Mouse (Mus musculus): ENCODE results near the gene Hbb-bh2. TPM values are rescaled to one million over a fixed set of nuclear protein-coding genes. Genes with fewer than 3 reads are reported as not detected.

Gene Hbb-bh2
- total and polyA plus RNA-seq, 3 experiments = not detected

DNA sequence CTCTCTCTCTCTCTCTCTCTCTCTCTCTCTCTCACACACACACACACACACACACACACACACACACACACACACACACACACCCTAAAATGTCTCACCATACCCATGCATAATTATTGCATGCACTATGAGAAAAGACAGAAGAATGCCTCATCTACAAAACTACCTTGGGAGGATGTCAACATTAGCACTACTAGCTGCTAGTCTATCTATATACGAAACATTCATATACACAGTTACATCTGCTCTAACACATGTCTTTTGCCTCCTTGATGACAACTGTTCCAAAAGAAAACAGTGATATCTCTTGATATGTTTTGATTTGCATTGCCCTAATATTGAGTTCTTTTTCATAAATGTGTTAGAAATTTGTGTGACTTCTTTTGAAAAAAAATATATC lies 30.0 kb downstream of the Hbb-bh2 start:
- Histone ChIP-seq H3K4me2 (ENCODE audit: insufficient read depth, low read depth, poor library complexity, severe bottlenecking) (no peak overlapping the region), H3K36me3 (replicated peaks in 1 of 2; ENCODE audit: control insufficient read depth in 1 of 2, insufficient read depth in 1 of 2, low read length in 1 of 2) (no peaks in the 10 kb centered on the region), H3K4me3 (replicated peaks in 1 of 3; ENCODE audit: low read depth in 2 of 3, low read length in 2 of 3, poor library complexity in 1 of 3) (no peak overlapping the region), H3K79me2 (replicated peaks; ENCODE audit: control insufficient read depth, extremely low read depth, insufficient read depth, poor library complexity, severe bottlenecking) (no peaks in the 10 kb centered on the region), H3K9ac (ENCODE audit: insufficient read depth, low read depth) (no peak overlapping the region), H3K9me3 (replicated peaks; ENCODE audit: low read length) (no peaks in the 10 kb centered on the region), H3K27me3 (replicated peaks) (no peaks in the 10 kb centered on the region), H3K4me1 (ENCODE audit: control insufficient read depth in 1 of 2, insufficient read depth in 2 of 2) (peaks cover 2 to 50% of the 10 kb centered on the region in 2 experiments; a peak in 3 of 4 replicates), H3K27ac (ENCODE audit: insufficient read depth, low read depth) (no peak overlapping the region)
- no peak for DNase-seq (ENCODE audit: extremely low read depth)
- no peak for TF ChIP-seq CHD2 (IDR thresholded peaks at IDR 0.05; ENCODE audit: low read length)
- TF ChIP-seq NRF1 (IDR thresholded peaks at IDR 0.05; ENCODE audit: low read depth, low read length) = no peak
- no peak for TF ChIP-seq MAX (IDR thresholded peaks at IDR 0.05; ENCODE audit: low read length)
- no peak for TF ChIP-seq ZNF384 (IDR thresholded peaks at IDR 0.05; ENCODE audit: low read depth, low read length)
- no peak for TF ChIP-seq PAX5 (IDR thresholded peaks at IDR 0.05; ENCODE audit: low read length)
- TF ChIP-seq GABPA (IDR thresholded peaks at IDR 0.05; ENCODE audit: insufficient replicate concordance, low read depth, low read length) = no peak
- no peak for TF ChIP-seq KAT2A (IDR thresholded peaks at IDR 0.05; ENCODE audit: insufficient replicate concordance, low read length)
- TF ChIP-seq POLR2A (IDR thresholded peaks at IDR 0.05; ENCODE audit: low read depth, low read length) = no peak
- TF ChIP-seq TBP (conservative IDR thresholded peaks at IDR 0.05; ENCODE audit: low read depth, low read length) = no peak
- dilution Hi-C loops (cut with MboI; ENCODE audit: extremely low pct_ligation_motif_present, extremely low pct_unique_long_range_greater_than_20kb, low sequenced_read_pairs) = no loop called here
- in situ Hi-C loops (cut with MboI; ENCODE audit: low pct_ligation_motif_present, low pct_unique_long_range_greater_than_20kb, low sequenced_read_pairs) = no loop called here

DNA sequence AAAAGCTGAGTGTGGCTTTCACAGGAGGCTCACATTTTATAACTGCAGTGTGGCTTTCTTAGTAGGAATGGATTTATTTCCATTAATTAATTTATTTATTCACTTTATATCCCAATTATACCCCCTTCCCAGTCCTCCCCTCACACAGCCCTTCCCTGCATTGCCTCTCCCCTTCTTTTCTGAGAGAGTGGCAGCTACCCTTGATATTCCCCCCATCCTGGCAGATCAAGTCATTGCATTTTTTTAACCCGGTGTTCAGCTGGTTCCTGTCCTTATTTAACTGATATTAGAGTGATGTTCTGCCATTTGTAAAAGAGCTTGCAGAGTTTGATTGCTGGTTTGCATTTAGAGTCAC lies 30.5 kb downstream of the Hbb-bh2 start:
- TF ChIP-seq MYC (IDR thresholded peaks at IDR 0.05; ENCODE audit: low read depth, low read length) = no peak
- no peak for TF ChIP-seq GABPA (IDR thresholded peaks at IDR 0.05; ENCODE audit: insufficient replicate concordance, low read depth, low read length)
- TF ChIP-seq RAD21 (IDR thresholded peaks at IDR 0.05; ENCODE audit: low read depth, low read length) = no peak
- TF ChIP-seq ETS1 (conservative IDR thresholded peaks at IDR 0.05; ENCODE audit: low read depth, low read length) = no peak
- no peak for TF ChIP-seq CHD1 (IDR thresholded peaks at IDR 0.05; ENCODE audit: low read depth, low read length)
- no peak for TF ChIP-seq MXI1 (IDR thresholded peaks at IDR 0.05; ENCODE audit: low read depth, low read length)
- no peak for TF ChIP-seq POLR2AphosphoS2 (IDR thresholded peaks at IDR 0.05; ENCODE audit: low read depth, low read length)
- TF ChIP-seq USF1 (IDR thresholded peaks at IDR 0.05; ENCODE audit: low read depth, low read length) = no peak
- TF ChIP-seq JUND (conservative IDR thresholded peaks at IDR 0.05; ENCODE audit: low read depth, low read length) = no peak
- Histone ChIP-seq H3K36me3 (replicated peaks in 1 of 2; ENCODE audit: control insufficient read depth in 1 of 2, insufficient read depth in 1 of 2, low read length in 1 of 2) (no peaks in the 10 kb centered on the region), H3K4me2 (ENCODE audit: insufficient read depth, low read depth, poor library complexity, severe bottlenecking) (no peak overlapping the region), H3K4me1 (ENCODE audit: control insufficient read depth in 1 of 2, insufficient read depth in 2 of 2) (peaks cover 2 to 47% of the 10 kb centered on the region in 2 experiments; a peak in 3 of 4 replicates), H3K4me3 (replicated peaks in 1 of 3; ENCODE audit: low read depth in 2 of 3, low read length in 2 of 3, poor library complexity in 1 of 3) (no peak overlapping the region), H3K9ac (ENCODE audit: insufficient read depth, low read depth) (no peak overlapping the region), H3K9me3 (replicated peaks; ENCODE audit: low read length) (no peaks in the 10 kb centered on the region), H3K79me2 (replicated peaks; ENCODE audit: control insufficient read depth, extremely low read depth, insufficient read depth, poor library complexity, severe bottlenecking) (no peaks in the 10 kb centered on the region), H3K27ac (ENCODE audit: insufficient read depth, low read depth) (no peak overlapping the region), H3K27me3 (replicated peaks) (no peaks in the 10 kb centered on the region)
- in situ Hi-C loops (cut with MboI; ENCODE audit: low pct_ligation_motif_present, low pct_unique_long_range_greater_than_20kb, low sequenced_read_pairs) = no loop called here
- dilution Hi-C loops (cut with MboI; ENCODE audit: extremely low pct_ligation_motif_present, extremely low pct_unique_long_range_greater_than_20kb, low sequenced_read_pairs) = no loop called here
- DNase-seq (ENCODE audit: extremely low read depth) = no peak
